Mouse (Mus musculus) liver, adult 2 months (tissue): ENCODE data around the gene Nr2f2.

ENCODE experiments used
- CTCF ChIP-seq: fragments of 200-500 bp; IDR thresholded peaks from 2 replicates; pipeline ENCODE4 v1.5.1; 2011; ENCODE audit warnings: low read depth, low read length, control low read depth
- POLR2A ChIP-seq: fragments of 200-500 bp; IDR thresholded peaks from 2 replicates; pipeline ENCODE4 v1.6.1; 2011; ENCODE audit warnings: low read length, control low read depth; ENCODE audit not compliant: insufficient read depth; ENCODE audit errors: extremely low read depth

DNA sequence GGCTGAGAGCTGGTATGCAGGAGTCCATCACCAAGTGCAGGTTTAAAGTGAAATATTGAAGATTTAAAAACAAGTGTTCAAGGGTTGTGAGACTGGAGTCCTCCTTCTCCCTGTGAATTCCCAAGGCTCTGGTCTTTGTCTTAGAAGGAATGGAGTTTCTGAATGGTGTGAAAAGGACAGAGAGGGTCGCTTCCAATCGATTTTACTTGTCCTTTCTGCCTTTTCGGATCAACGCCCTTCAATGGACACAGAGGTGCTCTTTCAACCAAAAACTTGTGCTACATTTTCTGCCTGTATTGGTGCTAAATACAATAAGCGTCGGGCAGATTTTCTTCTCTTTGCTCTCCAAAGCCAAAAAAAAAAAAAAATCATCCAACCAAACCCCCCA lies 1.7 kb upstream of the Nr2f2 start:
- TF ChIP-seq CTCF (no peak), POLR2A (no peak)
